Mouse (Mus musculus): Measurements from ENCODE around the gene Phykpl.

DNA sequence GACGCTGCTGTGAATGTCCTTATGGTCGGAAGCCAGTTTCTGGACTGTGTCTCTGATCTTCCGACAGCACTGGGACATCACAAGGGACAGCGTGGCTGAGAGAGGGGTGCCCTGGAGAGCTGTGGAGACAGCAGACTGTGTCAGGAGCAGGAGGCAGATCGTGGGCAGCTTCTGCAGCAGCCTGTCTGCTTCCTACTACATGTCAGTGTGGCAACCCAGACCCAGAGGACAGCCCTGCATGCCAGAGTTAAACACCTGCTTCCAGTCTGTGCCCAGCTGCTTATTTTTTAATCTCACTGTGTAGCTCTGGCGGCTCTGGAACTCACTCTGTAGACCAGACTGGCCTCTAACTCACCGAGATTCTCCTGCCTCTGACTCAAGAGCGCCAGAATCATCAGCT is 43.4 kb downstream of the Phykpl start:
- TF ChIP-seq CTCF (IDR thresholded peaks at IDR 0.05; ENCODE audit: borderline replicate concordance, extremely low read depth, insufficient read depth, insufficient read length) = no peak
- no peak for TF ChIP-seq POLR2A (IDR thresholded peaks at IDR 0.05; ENCODE audit: borderline replicate concordance, extremely low read depth, insufficient read depth, insufficient read length, poor library complexity, severe bottlenecking)

Measured in brain, embryonic 14.5 days (tissue).